Mouse (Mus musculus): Measurements from ENCODE around the gene Ccdc40. TPM values are rescaled to one million over a fixed set of nuclear protein-coding genes. Genes with fewer than 3 reads are reported as not detected.
A peak's percentile ranks its signal among the peaks of the same experiment; 100 is the strongest.

The Ccdc40 gene
- total RNA-seq, 2 experiments from 2014 or later = 9.0 to 12.0 TPM

- ATAC-seq (replicated peaks; ENCODE audit: poor library complexity, severe bottlenecking) = peak; percentile 58; the same call in 1 of the 2 replicates
Observed at GRCm38 (mm10) chr11:119206562-119206961, 21.8 kb upstream of the Ccdc40 start.

- ATAC-seq (replicated peaks; ENCODE audit: poor library complexity, severe bottlenecking) = no peak
Observed at GRCm38 (mm10) chr11:119207986-119208385, 20.4 kb upstream of the Ccdc40 start.

GRCm38 (mm10) chr11:119208870-119209370 lies 19.5 kb upstream of the Ccdc40 start:
- no peak for ATAC-seq (replicated peaks; ENCODE audit: poor library complexity, severe bottlenecking)

- no peak for ATAC-seq (replicated peaks; ENCODE audit: poor library complexity, severe bottlenecking)
Observed at GRCm38 (mm10) chr11:119209371-119210025, 18.9 kb upstream of the Ccdc40 start.

- no peak for ATAC-seq (replicated peaks; ENCODE audit: poor library complexity, severe bottlenecking)
Observed at GRCm38 (mm10) chr11:119210321-119211100, 17.9 kb upstream of the Ccdc40 start.

- no peak for ATAC-seq (replicated peaks; ENCODE audit: poor library complexity, severe bottlenecking)
Observed at GRCm38 (mm10) chr11:119211604-119212309, 16.6 kb upstream of the Ccdc40 start.

GRCm38 (mm10) chr11:119213166-119213885 lies 15.0 kb upstream of the Ccdc40 start:
- ATAC-seq (replicated peaks; ENCODE audit: poor library complexity, severe bottlenecking) = no peak

- ATAC-seq (replicated peaks; ENCODE audit: poor library complexity, severe bottlenecking) = peak; percentile 33
Observed at GRCm38 (mm10) chr11:119215038-119215904, 13.1 kb upstream of the Ccdc40 start.

GRCm38 (mm10) chr11:119215905-119216507 lies 12.4 kb upstream of the Ccdc40 start:
- ATAC-seq (replicated peaks; ENCODE audit: poor library complexity, severe bottlenecking) = peak; percentile 42; the same call in 1 of the 2 replicates

GRCm38 (mm10) chr11:119217861-119218260 lies 10.5 kb upstream of the Ccdc40 start:
- no peak for ATAC-seq (replicated peaks; ENCODE audit: poor library complexity, severe bottlenecking)

GRCm38 (mm10) chr11:119219816-119220465 lies 8.4 kb upstream of the Ccdc40 start:
- ATAC-seq (replicated peaks; ENCODE audit: poor library complexity, severe bottlenecking) = no peak

GRCm38 (mm10) chr11:119221812-119222510 lies 6.4 kb upstream of the Ccdc40 start:
- no peak for ATAC-seq (replicated peaks; ENCODE audit: poor library complexity, severe bottlenecking)

GRCm38 (mm10) chr11:119223124-119223890 lies 5.1 kb upstream of the Ccdc40 start:
- no peak for ATAC-seq (replicated peaks; ENCODE audit: poor library complexity, severe bottlenecking)

GRCm38 (mm10) chr11:119224926-119225325 lies 3.4 kb upstream of the Ccdc40 start:
- ATAC-seq (replicated peaks; ENCODE audit: poor library complexity, severe bottlenecking) = no peak

GRCm38 (mm10) chr11:119225634-119226033 lies 2.7 kb upstream of the Ccdc40 start:
- ATAC-seq (replicated peaks; ENCODE audit: poor library complexity, severe bottlenecking) = no peak

- peak; percentile 32 for ATAC-seq (replicated peaks; ENCODE audit: poor library complexity, severe bottlenecking)
Observed at GRCm38 (mm10) chr11:119227591-119227990, 781 bp upstream of the Ccdc40 start.

Data from granulocyte monocyte progenitor cell, adult 5-6 weeks (primary cell).